Comparison of ENCODE assay signal across 8 mouse cellular contexts in genomic region chr1:153308179-153308914, GRCm38 (mm10). TPM values are rescaled to one million over a fixed set of nuclear protein-coding genes. Genes with fewer than 3 reads are reported as not detected.
A peak's percentile ranks its signal among the peaks of the same experiment; 100 is the strongest.
DNase-seq lines count a peak whose midpoint lies in the region; ATAC-seq and TF ChIP-seq lines count a peak whose summit lies in the region.

No protein-coding gene starts in this region.

- no peaks in the 10 kb centered on the region for H3K9me3 ChIP-seq in kidney, embryonic 16.5 days (ENCODE audit: low read length)
- no peaks in the 10 kb centered on the region for H3K9me3 ChIP-seq in stomach, embryonic 16.5 days (replicated peaks; ENCODE audit: control insufficient read depth, low read length)

- peak overlapping the region; percentile 3; the same call in 1 of the 2 replicates for H3K9ac ChIP-seq in liver, adult 2 months (ENCODE audit: low read depth, low read length)
- peak overlapping the region; percentile 15 for H3K9ac ChIP-seq in kidney, embryonic 16.5 days (replicated peaks; ENCODE audit: low read length)
- peak overlapping the region; percentile 40 for H3K9ac ChIP-seq in stomach, embryonic 16.5 days (ENCODE audit: low read length)

- peaks cover 15% of the 10 kb centered on the region for H3K4me1 ChIP-seq in liver, adult 2 months (ENCODE audit: control insufficient read depth, insufficient read depth, low read length)
- H3K4me1 ChIP-seq in cortical plate, adult 2 months (ENCODE audit: control insufficient read depth, insufficient read depth, low read length): peaks cover 10% of the 10 kb centered on the region
- peaks cover 30% of the 10 kb centered on the region for H3K4me1 ChIP-seq in kidney, embryonic 16.5 days (ENCODE audit: insufficient read depth, low read length)
- H3K4me1 ChIP-seq in stomach, embryonic 16.5 days (ENCODE audit: control insufficient read depth, insufficient read depth, low read length): peaks cover 30% of the 10 kb centered on the region

- peak overlapping the region; percentile 30 for H3K27ac ChIP-seq in liver, adult 2 months (replicated peaks; ENCODE audit: insufficient read depth, low read depth, low read length)
- 0 out of 2 replicates have a peak overlapping the region, but pooled peaks have one; percentile 6 for H3K27ac ChIP-seq in cortical plate, adult 2 months (ENCODE audit: insufficient read depth, low read length)
- peak overlapping the region; percentile 82 for H3K27ac ChIP-seq in kidney, embryonic 16.5 days (ENCODE audit: low read length)
- peak overlapping the region; percentile 92 for H3K27ac ChIP-seq in stomach, embryonic 16.5 days (ENCODE audit: low read length)

- peak; percentile 40 for DNase-seq in liver, adult 2 months (ENCODE audit: extremely low read depth, low read depth, low spot score)
- DNase-seq in liver: no peak
- peak; percentile 60 for DNase-seq in heart, adult 8-10 months (ENCODE audit: low spot score)
- peak; percentile 64 for DNase-seq in lung, postnatal 10 days
- no peak for DNase-seq in MN1 (ENCODE audit: low spot score)

- H3K4me2 ChIP-seq in kidney, embryonic 16.5 days (replicated peaks; ENCODE audit: low read depth, low read length): peak overlapping the region; percentile 18
- peak overlapping the region; percentile 33 for H3K4me2 ChIP-seq in stomach, embryonic 16.5 days (ENCODE audit: low read depth, low read length)

- ATAC-seq in kidney, embryonic 16.5 days (ENCODE audit: low FRiP score, low TSS enrichment): peak; percentile 78
- peak; percentile 59; the same call in 1 of the 2 replicates for ATAC-seq in stomach, embryonic 16.5 days (ENCODE audit: insufficient read depth, low FRiP score)

- H3K27me3 ChIP-seq in liver, adult 2 months (ENCODE audit: control insufficient read depth, insufficient read depth, low read length): no peaks in the 10 kb centered on the region
- H3K27me3 ChIP-seq in kidney, embryonic 16.5 days (ENCODE audit: insufficient read depth, low read length): no peaks in the 10 kb centered on the region
- H3K27me3 ChIP-seq in stomach, embryonic 16.5 days (ENCODE audit: control insufficient read depth, insufficient read depth, low read length): no peaks in the 10 kb centered on the region

- no peaks in the 10 kb centered on the region for H3K79me2 ChIP-seq in liver, adult 2 months (ENCODE audit: control insufficient read depth, insufficient read depth, low read length)

- no peak for TF ChIP-seq CTCF in liver, adult 2 months (IDR thresholded peaks at IDR 0.05; ENCODE audit: low read depth, low read length)
- no peak for TF ChIP-seq CTCF in cortical plate, adult 2 months (IDR thresholded peaks at IDR 0.05; ENCODE audit: extremely low read depth, insufficient read depth, low read length)

- no peak for TF ChIP-seq POLR2A in liver, adult 2 months (IDR thresholded peaks at IDR 0.05; ENCODE audit: extremely low read depth, insufficient read depth, low read length)
- TF ChIP-seq POLR2A in cortical plate, adult 2 months (IDR thresholded peaks at IDR 0.05; ENCODE audit: extremely low read depth, insufficient read depth, low read length): no peak

- no peaks in the 10 kb centered on the region for H3K36me3 ChIP-seq in liver, adult 2 months (ENCODE audit: control insufficient read depth, insufficient read depth, low read length)
- H3K36me3 ChIP-seq in kidney, embryonic 16.5 days (ENCODE audit: insufficient read depth, low read length): 0 out of 2 replicates have a peak, but pooled peaks cover under 1% of the 10 kb centered on the region
- no peaks in the 10 kb centered on the region for H3K36me3 ChIP-seq in stomach, embryonic 16.5 days (ENCODE audit: control insufficient read depth, insufficient read depth, low read length)

- no peak overlapping the region for H3K4me3 ChIP-seq in liver, adult 2 months (ENCODE audit: insufficient read depth, low read depth, low read length)
- no peak overlapping the region for H3K4me3 ChIP-seq in cortical plate, adult 2 months (ENCODE audit: insufficient read depth, low read length)
- H3K4me3 ChIP-seq in kidney, embryonic 16.5 days (ENCODE audit: low read length): no peak overlapping the region
- H3K4me3 ChIP-seq in stomach, embryonic 16.5 days (replicated peaks; ENCODE audit: low read length): peak overlapping the region; percentile 12; the same call in 1 of the 2 replicates

- WGBS in liver, adult 2 months: 23% methylated on average over 9 of the region's 9 CpGs
- WGBS in kidney, embryonic 16.5 days: 62% methylated on average over 9 of the region's 9 CpGs
- 33% methylated on average over 9 of the region's 9 CpGs for WGBS in stomach, embryonic 16.5 days

RNA-seq across cellular contexts. Expression of gene Lamc1, which starts 24.2 kb away (rescaled TPM):
- 8.1 and 9.1 TPM in 2 replicates for total RNA-seq in liver, adult 2 months (2014; rRNA removed)
- polyA plus RNA-seq in liver, adult 2 months (2012; rRNA removed): 9.8 and 11.5 TPM in 2 replicates
- 23.2 TPM in 2 replicates for polyA plus RNA-seq in cortical plate, adult 2 months (2012; rRNA removed)
- total RNA-seq in heart, adult 8-10 months (2022): 100 to 1,000 TPM in 2 of 4 experiments, 10 to 100 TPM in 2; 83.2 to 109 (median 98.8) TPM
- polyA plus RNA-seq in kidney, embryonic 16.5 days (2015; fragmentation: Nextera tagmentation; extraction: Ambion mirVana): 105 and 109 TPM in 2 replicates
- polyA plus RNA-seq in stomach, embryonic 16.5 days (2015; fragmentation: Nextera tagmentation; extraction: Ambion mirVana): 63.4 and 68.0 TPM in 2 replicates

Comparison
In these comparisons a context has a peak if more than half of its experiments do, and no peak if none do; other contexts are left out.
1. DNase-seq: peak in liver, adult 2 months (single experiment), heart, adult 8-10 months (single experiment) and lung, postnatal 10 days (single experiment); none in liver (single experiment) and MN1 (single experiment).
2. H3K27ac ChIP-seq: peak in every context shown above with its lines; median percentile 92 in stomach, embryonic 16.5 days; 82 in kidney, embryonic 16.5 days; 30 in liver, adult 2 months; 6 in cortical plate, adult 2 months.
3. Peak in every context shown above with its lines, with median percentiles within 50 percentile points of each other: H3K9ac ChIP-seq.